Mouse (Mus musculus) urinary bladder, postnatal 36 days (tissue): ENCODE measurements around the gene Gm49333.
A peak's percentile ranks its signal among the peaks of the same experiment; 100 is the strongest.
"Not testable (repeated sequence)": the region's sequence is repeated elsewhere in the genome, so short reads cannot be mapped to it uniquely, and the experiment has no call there.

Experiments
- DNase-seq, 2 experiments: peaks; one replicate each; pipeline ENCODE4 v3.0.0; 2022; ENCODE audit warnings: low spot score in 2 of 2, mixed read lengths in 1 of 2

The Gm49333 gene

GRCm38 (mm10) chr16:20623211-20623610, 11.8 kb downstream of the Gm49333 start:
- no peak for DNase-seq

- DNase-seq: no peak
Observed at GRCm38 (mm10) chr16:20628871-20629391, 17.5 kb downstream of the Gm49333 start.

GRCm38 (mm10) chr16:20629731-20630634, 18.6 kb downstream of the Gm49333 start, which contains the start of gene Ece2:
Ece2 (plus strand) TSS chr16:20629828.
- no peak for DNase-seq

DNA sequence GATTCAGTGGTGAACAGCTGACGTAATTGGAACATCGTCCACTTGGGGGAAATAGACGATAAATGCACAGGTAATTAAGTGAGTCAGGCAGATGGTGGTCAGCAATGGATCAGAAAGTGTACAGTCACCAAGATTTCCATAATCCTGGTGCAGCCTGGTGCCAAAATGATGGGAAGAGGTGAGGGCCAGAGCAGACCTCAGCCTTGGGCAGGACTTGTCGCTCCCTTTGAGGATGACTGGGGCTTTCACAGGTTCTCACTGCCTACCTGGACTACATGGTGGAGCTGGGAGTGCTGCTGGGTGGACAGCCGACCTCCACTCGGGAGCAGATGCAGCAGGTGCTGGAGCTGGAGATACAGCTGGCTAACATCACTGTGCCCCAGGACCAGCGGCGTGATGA, 26.0 kb downstream of the Gm49333 start:
- DNase-seq: no peak

DNA sequence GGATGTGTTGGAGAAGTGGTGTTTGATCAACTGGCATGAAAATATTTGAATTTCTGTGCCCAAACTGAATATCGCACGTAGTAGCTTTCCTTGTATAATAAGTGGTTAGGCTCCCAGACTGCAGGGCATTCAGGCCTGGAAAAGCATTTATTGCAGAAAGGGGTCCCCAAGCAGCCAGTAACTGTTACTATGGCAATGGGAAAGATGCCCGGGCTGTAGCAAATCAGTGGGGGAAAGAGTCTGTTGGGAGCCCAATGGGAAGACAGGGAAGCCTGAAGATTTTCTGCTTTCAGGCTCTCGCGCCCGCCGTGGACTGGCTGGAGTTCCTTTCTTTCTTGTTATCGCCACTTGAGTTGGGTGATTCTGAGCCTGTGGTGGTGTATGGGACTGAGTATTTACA, 27.0 kb downstream of the Gm49333 start:
- DNase-seq: no peak

DNA sequence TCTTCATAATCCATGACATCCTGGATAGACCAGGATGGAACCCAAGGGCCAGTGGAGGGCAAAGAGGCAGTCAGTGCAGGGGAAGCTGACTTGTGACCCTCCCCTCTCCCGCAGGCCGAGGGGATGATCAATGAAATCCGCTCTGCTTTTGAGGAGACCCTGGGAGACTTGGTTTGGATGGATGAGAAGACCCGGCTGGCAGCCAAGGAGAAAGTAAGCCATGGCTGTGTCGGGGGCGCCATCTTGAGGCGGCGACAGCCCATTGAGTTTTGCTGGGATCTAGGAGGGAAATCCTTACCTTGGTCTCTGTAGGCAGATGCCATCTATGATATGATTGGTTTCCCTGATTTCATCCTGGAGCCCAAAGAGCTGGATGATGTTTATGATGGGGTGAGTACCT, 30.8 kb downstream of the Gm49333 start:
- DNase-seq: peak; percentile 31 to 69

DNA sequence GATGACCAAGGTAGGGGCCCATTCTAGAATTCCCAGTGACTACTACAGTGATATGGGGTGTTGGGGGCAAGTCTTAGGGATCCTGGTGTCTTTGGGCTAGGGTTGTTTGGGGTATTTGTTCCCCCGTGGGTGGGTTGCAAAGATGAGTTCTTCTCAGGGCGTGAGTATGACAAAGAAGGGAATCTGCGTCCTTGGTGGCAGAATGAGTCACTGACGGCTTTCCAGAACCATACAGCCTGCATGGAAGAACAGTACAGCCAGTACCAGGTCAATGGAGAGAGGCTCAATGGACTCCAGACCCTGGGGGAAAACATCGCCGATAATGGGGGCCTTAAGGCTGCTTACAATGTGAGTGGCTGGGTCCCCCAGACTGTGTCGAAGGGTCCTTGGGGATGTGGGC, 32.5 kb downstream of the Gm49333 start:
- no peak for DNase-seq

- DNase-seq: peak; percentile 95 to 97
Observed at GRCm38 (mm10) chr16:20651076-20651946, 39.9 kb downstream of the Gm49333 start, which contains the start of gene Psmd2. Psmd2 (plus strand) TSS chr16:20651652.

GRCm38 (mm10) chr16:20651947-20652310, 40.5 kb downstream of the Gm49333 start:
- DNase-seq: no peak

GRCm38 (mm10) chr16:20653315-20653714, 41.9 kb downstream of the Gm49333 start:
- no peak for DNase-seq

GRCm38 (mm10) chr16:20657661-20658060, 46.3 kb downstream of the Gm49333 start:
- DNase-seq: no peak

GRCm38 (mm10) chr16:20668013-20668412, 56.6 kb downstream of the Gm49333 start, which contains the start of gene Eif4g1:
Eif4g1 (plus strand) TSS chr16:20668313.
- not testable (repeated sequence) for DNase-seq

DNA sequence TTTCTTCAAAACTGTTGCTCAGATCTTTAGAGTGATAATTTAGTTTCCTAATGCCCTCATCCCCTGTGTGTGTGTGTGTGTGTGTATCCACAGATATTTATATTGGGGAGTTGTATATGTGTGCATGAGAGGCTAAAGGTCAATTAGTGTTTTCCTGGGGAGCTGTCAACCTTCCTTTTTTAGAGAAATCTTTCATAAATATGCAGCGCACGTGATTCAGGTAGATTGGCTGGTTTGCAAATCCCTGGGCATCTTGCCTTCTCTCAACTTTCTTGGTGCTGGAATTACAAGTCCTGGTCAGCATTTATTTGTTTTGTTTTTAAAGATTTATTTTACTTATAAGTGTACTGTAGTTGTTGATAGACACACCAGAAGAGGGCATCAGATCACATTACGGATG, 58.9 kb downstream of the Gm49333 start:
- DNase-seq: no peak

DNA sequence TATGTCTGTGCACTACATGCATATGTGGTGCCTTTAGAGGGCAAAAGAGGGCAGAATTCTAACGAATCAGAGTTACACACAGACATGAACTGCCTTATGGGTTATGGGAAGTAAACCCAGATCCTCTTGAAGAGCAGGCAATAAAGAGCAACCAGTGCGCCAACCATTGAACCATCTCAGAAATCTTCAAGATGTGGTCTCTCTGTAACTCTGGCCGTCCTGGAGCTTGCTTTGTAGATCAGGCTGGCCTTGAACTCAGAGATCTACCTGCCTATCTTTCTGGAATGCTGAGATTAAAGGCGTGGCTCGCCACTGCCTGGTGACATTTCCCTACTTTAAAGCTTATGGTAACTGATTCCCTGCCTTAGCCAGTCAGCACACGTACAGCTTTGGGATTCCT, 60.5 kb downstream of the Gm49333 start:
- no peak for DNase-seq

DNA sequence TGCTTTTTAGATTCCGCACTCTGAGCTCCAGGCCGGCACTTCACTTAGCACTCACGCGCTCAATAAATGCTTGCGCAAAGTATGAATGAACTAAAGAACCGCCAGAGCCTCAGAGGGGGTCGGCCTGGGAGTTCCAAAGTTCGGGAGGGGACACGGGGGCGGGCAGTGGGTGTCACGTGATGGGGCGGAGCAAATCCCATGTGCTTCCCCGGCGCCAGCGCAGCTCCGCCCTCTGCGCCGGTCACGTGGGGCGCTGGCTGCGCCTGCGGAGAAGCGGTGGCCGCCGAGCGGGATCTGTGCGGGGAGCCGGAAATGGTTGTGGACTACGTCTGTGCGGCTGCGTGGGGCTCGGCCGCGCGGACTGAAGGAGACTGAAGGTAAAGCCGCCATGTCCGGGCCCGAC, 61.1 kb downstream of the Gm49333 start:
- peak; percentile 94 to 97 for DNase-seq

DNA sequence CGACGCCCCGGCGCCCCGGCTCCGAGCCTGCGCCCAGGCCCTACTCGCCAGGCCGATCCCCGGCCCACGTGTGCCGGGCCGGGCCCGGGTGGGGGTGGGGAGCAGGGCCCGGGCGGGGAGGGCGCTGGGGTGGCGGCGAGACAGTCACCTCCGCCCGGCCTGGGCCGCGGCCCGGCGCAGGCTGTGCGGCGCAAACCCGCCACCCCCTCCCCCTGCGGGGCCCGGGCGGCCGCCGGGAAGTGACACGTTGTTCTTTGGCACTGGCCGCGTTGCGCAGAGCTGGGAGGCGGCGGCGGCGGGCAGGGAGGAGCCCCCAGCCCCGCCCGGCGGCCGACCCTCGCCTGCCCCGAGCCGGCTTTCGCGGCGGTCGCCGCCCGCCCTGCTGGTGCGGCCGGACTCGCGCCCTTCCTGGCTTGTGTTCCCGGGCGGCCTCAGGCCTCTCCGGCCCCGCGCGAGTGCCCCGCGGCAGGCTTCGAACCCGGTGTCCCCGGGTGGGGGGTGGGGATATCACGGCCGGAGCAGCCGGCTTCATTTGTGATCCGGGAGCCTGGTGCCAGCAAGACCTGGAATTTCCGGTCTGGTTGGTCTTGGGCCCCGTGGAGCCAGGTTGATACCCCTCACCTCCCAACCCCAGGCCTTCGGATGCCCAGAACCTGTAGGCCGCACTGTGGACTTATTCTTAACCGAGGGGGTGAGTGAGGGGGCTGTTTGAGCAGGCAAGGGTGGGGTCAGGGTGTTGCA, 61.7 kb downstream of the Gm49333 start:
- DNase-seq: peak; percentile 51 to 67

DNA sequence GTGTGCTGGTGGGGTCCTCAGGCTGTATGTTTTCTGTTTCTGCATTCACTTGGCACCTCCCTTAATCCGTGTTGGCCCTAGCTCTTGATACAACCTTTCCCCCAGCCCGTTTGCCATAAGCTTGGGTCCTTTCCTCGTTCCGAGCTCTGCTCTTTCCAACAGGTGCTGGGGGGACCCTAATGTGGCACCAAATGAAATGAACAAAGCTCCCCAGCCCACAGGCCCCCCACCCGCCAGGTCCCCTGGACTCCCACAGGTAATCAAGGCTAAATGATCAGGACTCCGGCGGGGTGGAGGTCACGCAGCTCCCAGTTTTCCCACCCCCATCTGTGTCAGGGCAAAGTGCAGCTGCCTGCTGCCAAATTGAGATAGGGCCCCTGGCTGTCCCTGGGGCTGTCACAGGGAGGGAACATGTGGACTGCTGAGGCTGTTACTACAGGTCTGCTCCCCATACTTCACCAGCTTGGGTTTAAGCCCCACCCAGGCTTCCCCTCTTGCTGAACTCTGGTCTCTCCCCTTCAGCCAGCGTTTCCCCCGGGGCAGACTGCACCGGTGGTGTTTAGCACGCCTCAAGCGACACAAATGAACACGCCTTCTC, 62.4 kb downstream of the Gm49333 start:
- DNase-seq: peak in 1 of 2 experiments; percentile 38

- no peak for DNase-seq
Observed at GRCm38 (mm10) chr16:20675213-20675612, 63.8 kb downstream of the Gm49333 start.

DNA sequence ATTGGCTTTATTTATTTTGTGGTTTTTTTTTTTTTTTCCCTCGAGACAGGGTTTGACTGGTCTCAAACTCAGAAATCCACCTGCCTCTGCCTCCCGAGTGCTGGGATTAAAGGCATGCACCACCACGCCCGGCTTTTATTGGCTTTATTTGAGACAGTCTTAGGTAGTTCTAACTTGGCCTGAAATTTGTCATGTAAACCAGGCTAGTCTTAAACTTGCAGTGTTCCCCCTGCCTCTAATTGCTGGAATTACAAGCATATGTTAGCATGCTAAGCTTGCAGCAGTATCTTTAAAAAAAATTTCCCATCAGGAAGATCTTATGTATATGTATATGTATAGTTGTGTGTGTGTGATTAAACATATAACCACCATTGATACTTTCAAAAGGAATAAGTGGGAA, 65.3 kb downstream of the Gm49333 start:
- no peak for DNase-seq

- no peak for DNase-seq
Observed at GRCm38 (mm10) chr16:20677380-20677779, 66.0 kb downstream of the Gm49333 start.
